Mouse (Mus musculus): ENCODE data around the gene Evc2. TPM values are rescaled to one million over a fixed set of nuclear protein-coding genes. Genes with fewer than 3 reads are reported as not detected.

Gene Evc2
- polyA plus RNA-seq, 1 experiment, result 5.0 TPM

GRCm38 (mm10) chr5:37395172-37396030, 57.1 kb downstream of the Evc2 start:
- 68% methylated on average over 22 of the region's 22 CpGs for WGBS
- TF ChIP-seq CTCF (IDR thresholded peaks at IDR 0.05; ENCODE audit: borderline replicate concordance, insufficient read depth, low read depth, low read length), result no peak
- no peak for TF ChIP-seq POLR2A (IDR thresholded peaks at IDR 0.05; ENCODE audit: borderline replicate concordance, insufficient read depth, low read length)
- Histone ChIP-seq H3K4me1 (ENCODE audit: control insufficient read depth, insufficient read depth, low read length) (peaks cover 25% of the 10 kb centered on the region), H3K4me3 (replicated peaks; ENCODE audit: insufficient read depth, low read depth, low read length) (no peak overlapping the region), H3K27ac (ENCODE audit: insufficient read depth, low read length) (no peak overlapping the region), H3K27me3 (ENCODE audit: control insufficient read depth, insufficient read depth, low read length) (no peaks in the 10 kb centered on the region)
- DNase-seq, result no peak

GRCm38 (mm10) chr5:37419028-37419427, 80.7 kb downstream of the Evc2 start:
- Histone ChIP-seq H3K27ac (ENCODE audit: insufficient read depth, low read length) (no peak overlapping the region), H3K27me3 (ENCODE audit: control insufficient read depth, insufficient read depth, low read length) (peaks cover 1% of the 10 kb centered on the region; the same call in 1 of the 2 replicates), H3K4me1 (ENCODE audit: control insufficient read depth, insufficient read depth, low read length) (no peaks in the 10 kb centered on the region), H3K4me3 (replicated peaks; ENCODE audit: insufficient read depth, low read depth, low read length) (no peak overlapping the region)
- TF ChIP-seq POLR2A (IDR thresholded peaks at IDR 0.05; ENCODE audit: borderline replicate concordance, insufficient read depth, low read length) (no peak), CTCF (IDR thresholded peaks at IDR 0.05; ENCODE audit: borderline replicate concordance, insufficient read depth, low read depth, low read length) (no peak)
- 87% methylated on average over 6 of the region's 6 CpGs for WGBS
- no peak for DNase-seq

DNA sequence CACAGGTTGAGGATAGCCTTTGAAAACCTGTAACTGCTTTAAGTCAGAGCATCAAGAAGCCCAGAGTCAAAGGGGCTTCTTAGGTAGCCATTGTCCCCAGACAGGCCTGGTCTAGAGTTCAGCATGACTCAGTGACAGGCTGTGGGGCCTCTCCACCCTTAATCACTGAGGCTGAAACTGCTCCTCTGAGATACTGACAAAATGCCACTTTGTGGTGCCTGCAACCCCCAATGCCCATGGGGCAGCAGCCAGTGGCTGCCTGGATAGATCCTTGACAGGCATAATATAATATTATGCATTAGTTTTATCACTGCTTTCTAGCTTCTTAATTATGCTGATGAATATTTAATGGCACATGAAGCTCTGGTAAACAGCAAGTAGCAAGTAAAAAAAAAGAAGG, 88.9 kb downstream of the Evc2 start:
- Histone ChIP-seq H3K27ac (ENCODE audit: insufficient read depth, low read length) (no peak overlapping the region), H3K4me3 (replicated peaks; ENCODE audit: insufficient read depth, low read depth, low read length) (no peak overlapping the region), H3K27me3 (ENCODE audit: control insufficient read depth, insufficient read depth, low read length) (no peaks in the 10 kb centered on the region), H3K4me1 (ENCODE audit: control insufficient read depth, insufficient read depth, low read length) (no peaks in the 10 kb centered on the region)
- DNase-seq, result no peak
- TF ChIP-seq CTCF (IDR thresholded peaks at IDR 0.05; ENCODE audit: borderline replicate concordance, insufficient read depth, low read depth, low read length) (no peak), POLR2A (IDR thresholded peaks at IDR 0.05; ENCODE audit: borderline replicate concordance, insufficient read depth, low read length) (no peak)

- no peak overlapping the region for H3K27ac ChIP-seq (ENCODE audit: insufficient read depth, low read length)
- no peak overlapping the region for H3K4me3 ChIP-seq (replicated peaks; ENCODE audit: insufficient read depth, low read depth, low read length)
- TF ChIP-seq POLR2A (IDR thresholded peaks at IDR 0.05; ENCODE audit: borderline replicate concordance, insufficient read depth, low read length) (no peak), CTCF (IDR thresholded peaks at IDR 0.05; ENCODE audit: borderline replicate concordance, insufficient read depth, low read depth, low read length) (no peak)
- WGBS, result 65% methylated on average over 3 of the region's 3 CpGs
- no peaks in the 10 kb centered on the region for H3K4me1 ChIP-seq (ENCODE audit: control insufficient read depth, insufficient read depth, low read length)
- H3K27me3 ChIP-seq (ENCODE audit: control insufficient read depth, insufficient read depth, low read length), result no peaks in the 10 kb centered on the region
- no peak for DNase-seq
Measured at GRCm38 (mm10) chr5:37435417-37435816, 97.1 kb downstream of the Evc2 start.

DNA sequence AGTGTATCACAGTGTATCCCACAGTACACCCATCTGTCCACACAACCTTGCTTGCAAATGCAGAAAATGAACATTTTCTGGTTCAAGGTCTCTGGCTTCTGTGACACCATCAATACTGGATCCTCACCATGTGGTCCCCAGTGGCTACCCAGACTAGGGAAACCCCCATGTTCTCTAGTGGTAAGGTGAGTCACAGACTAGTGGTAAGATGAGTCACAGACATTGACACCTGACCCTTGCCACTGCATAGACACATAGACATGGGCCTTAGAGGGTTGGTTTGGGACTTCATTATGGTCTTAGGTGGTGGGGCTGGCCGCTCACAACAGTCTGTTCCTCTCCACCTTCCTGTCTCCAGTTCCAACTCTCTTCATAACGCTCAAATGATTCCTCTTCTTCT, 104.5 kb downstream of the Evc2 start:
- 84% methylated on average over 2 of the region's 2 CpGs for WGBS
- no peak overlapping the region for H3K27ac ChIP-seq (ENCODE audit: insufficient read depth, low read length)
- no peaks in the 10 kb centered on the region for H3K27me3 ChIP-seq (ENCODE audit: control insufficient read depth, insufficient read depth, low read length)
- DNase-seq, result no peak
- no peak for TF ChIP-seq POLR2A (IDR thresholded peaks at IDR 0.05; ENCODE audit: borderline replicate concordance, insufficient read depth, low read length)
- TF ChIP-seq CTCF (IDR thresholded peaks at IDR 0.05; ENCODE audit: borderline replicate concordance, insufficient read depth, low read depth, low read length), result no peak
- no peaks in the 10 kb centered on the region for H3K4me1 ChIP-seq (ENCODE audit: control insufficient read depth, insufficient read depth, low read length)
- H3K4me3 ChIP-seq (replicated peaks; ENCODE audit: insufficient read depth, low read depth, low read length), result no peak overlapping the region

DNA sequence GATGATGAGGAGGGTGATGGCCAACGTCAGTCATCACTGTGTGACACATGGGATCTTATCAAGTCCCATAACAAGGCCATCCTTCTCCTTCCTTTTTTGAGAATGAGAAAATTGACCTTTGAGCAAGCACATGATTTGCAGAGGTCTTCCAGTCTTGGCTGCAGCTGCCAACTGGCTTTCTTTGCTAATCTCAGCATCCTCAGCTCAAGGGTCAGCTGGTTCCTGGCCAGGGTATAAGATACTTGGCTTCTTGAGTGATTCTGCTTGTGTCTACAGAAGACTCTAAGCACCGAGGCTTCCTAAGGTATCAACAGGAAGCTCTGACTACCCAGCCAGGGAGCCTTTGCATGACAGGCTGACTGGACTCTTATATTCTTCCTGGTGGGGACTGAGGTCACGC, 109.2 kb downstream of the Evc2 start:
- WGBS, result 71% methylated on average over 3 of the region's 3 CpGs
- no peaks in the 10 kb centered on the region for H3K4me1 ChIP-seq (ENCODE audit: control insufficient read depth, insufficient read depth, low read length)
- no peak overlapping the region for H3K27ac ChIP-seq (ENCODE audit: insufficient read depth, low read length)
- H3K4me3 ChIP-seq (replicated peaks; ENCODE audit: insufficient read depth, low read depth, low read length), result no peak overlapping the region
- no peaks in the 10 kb centered on the region; the same call in 1 of the 2 replicates for H3K27me3 ChIP-seq (ENCODE audit: control insufficient read depth, insufficient read depth, low read length)
- TF ChIP-seq POLR2A (IDR thresholded peaks at IDR 0.05; ENCODE audit: borderline replicate concordance, insufficient read depth, low read length) (no peak), CTCF (IDR thresholded peaks at IDR 0.05; ENCODE audit: borderline replicate concordance, insufficient read depth, low read depth, low read length) (no peak)
- DNase-seq, result no peak

DNA sequence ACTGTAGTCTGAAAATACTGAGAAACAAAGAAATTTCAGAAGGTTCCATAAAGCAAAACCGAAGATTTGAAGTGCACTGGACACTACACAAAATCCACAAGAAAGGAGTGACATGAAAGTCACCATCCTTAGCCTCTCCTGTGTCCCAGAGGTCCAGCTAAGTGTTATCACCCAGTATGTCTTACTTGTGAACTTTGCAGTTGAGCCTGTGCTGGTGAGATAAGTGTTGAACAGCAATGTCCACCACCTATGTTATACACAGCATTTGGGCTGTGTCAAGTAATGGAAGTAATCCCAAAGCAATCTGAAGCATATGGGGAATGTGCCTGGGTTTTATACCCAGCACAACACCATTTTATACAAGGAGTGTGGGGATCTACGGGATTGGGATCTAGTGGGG, 118.3 kb downstream of the Evc2 start:
- Histone ChIP-seq H3K4me1 (ENCODE audit: control insufficient read depth, insufficient read depth, low read length) (no peaks in the 10 kb centered on the region), H3K27ac (ENCODE audit: insufficient read depth, low read length) (no peak overlapping the region), H3K27me3 (ENCODE audit: control insufficient read depth, insufficient read depth, low read length) (no peaks in the 10 kb centered on the region; the same call in 1 of the 2 replicates), H3K4me3 (replicated peaks; ENCODE audit: insufficient read depth, low read depth, low read length) (no peak overlapping the region)
- DNase-seq, result no peak
- 64% methylated on average over 2 of the region's 2 CpGs for WGBS
- TF ChIP-seq POLR2A (IDR thresholded peaks at IDR 0.05; ENCODE audit: borderline replicate concordance, insufficient read depth, low read length) (no peak), CTCF (IDR thresholded peaks at IDR 0.05; ENCODE audit: borderline replicate concordance, insufficient read depth, low read depth, low read length) (no peak)

GRCm38 (mm10) chr5:37457191-37457590, 118.9 kb downstream of the Evc2 start:
- WGBS, result 57% methylated on average over 5 of the region's 5 CpGs
- Histone ChIP-seq H3K27ac (ENCODE audit: insufficient read depth, low read length) (no peak overlapping the region), H3K4me1 (ENCODE audit: control insufficient read depth, insufficient read depth, low read length) (no peaks in the 10 kb centered on the region), H3K4me3 (replicated peaks; ENCODE audit: insufficient read depth, low read depth, low read length) (no peak overlapping the region), H3K27me3 (ENCODE audit: control insufficient read depth, insufficient read depth, low read length) (no peaks in the 10 kb centered on the region)
- TF ChIP-seq POLR2A (IDR thresholded peaks at IDR 0.05; ENCODE audit: borderline replicate concordance, insufficient read depth, low read length) (no peak), CTCF (IDR thresholded peaks at IDR 0.05; ENCODE audit: borderline replicate concordance, insufficient read depth, low read depth, low read length) (no peak)
- DNase-seq, result no peak
